Mouse (Mus musculus): ENCODE measurements at regions not wholly inside any gene's neighbourhood (a gene's known extent, or its start where the extent isn't known, plus 50 kb on each side); places are given as distances from the start of the nearest gene placed in this dataset.
"Not testable (repeated sequence)": the region's sequence is repeated elsewhere in the genome, so short reads cannot be mapped to it uniquely, and the experiment has no call there.

GRCm38 (mm10) chr9:113171767-113172405 lies 536.2 kb downstream of the Pdcd6ip start:
- DNase-seq (ENCODE audit: low spot score), result no peak

- DNase-seq (ENCODE audit: low spot score), result no peak
Measured at GRCm38 (mm10) chr9:113162897-113163874, 544.9 kb downstream of the Pdcd6ip start.

GRCm38 (mm10) chr9:113160011-113160410 lies 548.0 kb downstream of the Pdcd6ip start:
- DNase-seq (ENCODE audit: low spot score), result no peak

- DNase-seq (ENCODE audit: low spot score), result no peak
Measured at GRCm38 (mm10) chr9:113158080-113158479, 550.0 kb downstream of the Pdcd6ip start.

- no peak for DNase-seq (ENCODE audit: low spot score)
Measured at GRCm38 (mm10) chr9:113157474-113158076, 550.5 kb downstream of the Pdcd6ip start.

- no peak for DNase-seq (ENCODE audit: low spot score)
Measured at GRCm38 (mm10) chr9:113156707-113157106, 551.4 kb downstream of the Pdcd6ip start.

GRCm38 (mm10) chr9:113149084-113149483 lies 559.0 kb downstream of the Pdcd6ip start:
- DNase-seq (ENCODE audit: low spot score), result no peak

GRCm38 (mm10) chr9:113146571-113146970 lies 561.5 kb downstream of the Pdcd6ip start:
- DNase-seq (ENCODE audit: low spot score), result no peak

- DNase-seq (ENCODE audit: low spot score), result no peak
Measured at GRCm38 (mm10) chr9:113145036-113145435, 563.0 kb downstream of the Pdcd6ip start.

- no peak for DNase-seq (ENCODE audit: low spot score)
Measured at GRCm38 (mm10) chr9:113134611-113135010, 573.4 kb downstream of the Pdcd6ip start.

- DNase-seq (ENCODE audit: low spot score), result no peak
Measured at GRCm38 (mm10) chr9:113123004-113123692, 584.9 kb downstream of the Pdcd6ip start.

GRCm38 (mm10) chr9:113122253-113122749 lies 585.8 kb downstream of the Pdcd6ip start:
- no peak for DNase-seq (ENCODE audit: low spot score)

- no peak for DNase-seq (ENCODE audit: low spot score)
Measured at GRCm38 (mm10) chr9:113120385-113120784, 587.7 kb downstream of the Pdcd6ip start.

- DNase-seq (ENCODE audit: low spot score), result no peak
Measured at GRCm38 (mm10) chr9:113119721-113120120, 588.3 kb downstream of the Pdcd6ip start.

- DNase-seq (ENCODE audit: low spot score), result no peak
Measured at GRCm38 (mm10) chr9:113115576-113115975, 592.5 kb downstream of the Pdcd6ip start.

- no peak for DNase-seq (ENCODE audit: low spot score)
Measured at GRCm38 (mm10) chr9:113112753-113113152, 595.3 kb downstream of the Pdcd6ip start.

GRCm38 (mm10) chr9:113101733-113102132 lies 606.3 kb downstream of the Pdcd6ip start:
- DNase-seq (ENCODE audit: low spot score), result no peak

- no peak for DNase-seq (ENCODE audit: low spot score)
Measured at GRCm38 (mm10) chr9:113100641-113101040, 607.4 kb downstream of the Pdcd6ip start.

- not testable (repeated sequence) for DNase-seq (ENCODE audit: low spot score)
Measured at GRCm38 (mm10) chr9:113095421-113095820, 612.6 kb downstream of the Pdcd6ip start.

- DNase-seq (ENCODE audit: low spot score), result no peak
Measured at GRCm38 (mm10) chr9:113093863-113094390, 614.1 kb downstream of the Pdcd6ip start.

GRCm38 (mm10) chr9:113091881-113092280 lies 616.2 kb downstream of the Pdcd6ip start:
- no peak for DNase-seq (ENCODE audit: low spot score)

GRCm38 (mm10) chr9:113087786-113088185 lies 620.3 kb downstream of the Pdcd6ip start:
- DNase-seq (ENCODE audit: low spot score), result no peak
